Mouse (Mus musculus) MEL (cell line): ENCODE data around the gene Htr3b.

Experiments
- CTCF ChIP-seq, 3 experiments: IDR thresholded peaks in 2 of 3; conservative IDR thresholded peaks in 1 of 3; 2 replicates each; pipeline ENCODE4 v1.5.1; 2011 to 2012; ENCODE audit warnings: low read length in 3 of 3, low read depth in 2 of 3, mild to moderate bottlenecking in 2 of 3, improper control_type of control experiment in 1 of 3, inconsistent platforms in 1 of 3, mixed read lengths in 1 of 3, moderate library complexity in 1 of 3; ENCODE audit not compliant: control insufficient read depth in 1 of 3, insufficient read depth in 1 of 3, poor library complexity in 1 of 3, severe bottlenecking in 1 of 3
- EP300 ChIP-seq, 2 experiments: IDR thresholded peaks; 2 replicates each; pipeline ENCODE4 v1.6.1; 2011; ENCODE audit warnings: improper control_type of control experiment in 2 of 2, low read length in 2 of 2, low read depth in 1 of 2, mild to moderate bottlenecking in 1 of 2
- GATA1 ChIP-seq: IDR thresholded peaks from 2 replicates; pipeline ENCODE4 v1.6.1; 2011; ENCODE audit warnings: low read depth, low read length, improper control_type of control experiment
- MXI1 ChIP-seq: IDR thresholded peaks from 2 replicates; pipeline ENCODE4 v1.6.1; 2011; ENCODE audit warnings: mild to moderate bottlenecking, low read depth, low read length, improper control_type of control experiment
- POLR2A ChIP-seq, 2 experiments: IDR thresholded peaks; 2 replicates each; pipeline ENCODE4 v1.6.1; 2011 to 2012; ENCODE audit warnings: low read length in 2 of 2, mild to moderate bottlenecking in 2 of 2, control low read depth in 1 of 2, improper control_type of control experiment in 1 of 2, low read depth in 1 of 2, moderate library complexity in 1 of 2; ENCODE audit not compliant: control insufficient read depth in 1 of 2, insufficient read depth in 1 of 2, poor library complexity in 1 of 2
- TAL1 ChIP-seq: IDR thresholded peaks from 2 replicates; pipeline ENCODE4 v1.6.1; 2012; ENCODE audit warnings: mild to moderate bottlenecking, inconsistent platforms, low read length, moderate library complexity, mixed read lengths
- UBTF ChIP-seq: IDR thresholded peaks from 2 replicates; pipeline ENCODE4 v1.6.1; 2012; ENCODE audit warnings: low read depth, mild to moderate bottlenecking, inconsistent platforms, low read length, improper control_type of control experiment, moderate library complexity, borderline replicate concordance; ENCODE audit not compliant: insufficient read depth
- USF1 ChIP-seq: IDR thresholded peaks from 2 replicates; pipeline ENCODE4 v1.6.1; 2014; ENCODE audit warnings: low read depth, mild to moderate bottlenecking, inconsistent platforms, low read length, improper control_type of control experiment, moderate library complexity

- TF ChIP-seq POLR2A (IDR thresholded peaks at IDR 0.05; ENCODE audit: control insufficient read depth in 1 of 2, insufficient read depth in 1 of 2, low read depth in 1 of 2, low read length in 2 of 2, poor library complexity in 1 of 2): no peak
- TF ChIP-seq MXI1: no peak
- TF ChIP-seq GATA1: no peak
- TF ChIP-seq CTCF (IDR thresholded peaks at IDR 0.05 in 2 of 3, conservative IDR thresholded peaks at IDR 0.05 in 1 of 3; ENCODE audit: control insufficient read depth in 1 of 3, insufficient read depth in 1 of 3, low read depth in 2 of 3, low read length in 3 of 3, poor library complexity in 1 of 3, severe bottlenecking in 1 of 3): no peak
- TF ChIP-seq USF1: no peak
- TF ChIP-seq TAL1: no peak
- no peak for TF ChIP-seq UBTF
- TF ChIP-seq EP300 (IDR thresholded peaks at IDR 0.05; ENCODE audit: low read depth in 1 of 2, low read length in 2 of 2): no peak
Measured at GRCm38 (mm10) chr9:48994779-48995178, 30.0 kb upstream of the Htr3b start.
